Mouse (Mus musculus): Measurements from ENCODE around the gene Sbds.

Sbds gene

DNA sequence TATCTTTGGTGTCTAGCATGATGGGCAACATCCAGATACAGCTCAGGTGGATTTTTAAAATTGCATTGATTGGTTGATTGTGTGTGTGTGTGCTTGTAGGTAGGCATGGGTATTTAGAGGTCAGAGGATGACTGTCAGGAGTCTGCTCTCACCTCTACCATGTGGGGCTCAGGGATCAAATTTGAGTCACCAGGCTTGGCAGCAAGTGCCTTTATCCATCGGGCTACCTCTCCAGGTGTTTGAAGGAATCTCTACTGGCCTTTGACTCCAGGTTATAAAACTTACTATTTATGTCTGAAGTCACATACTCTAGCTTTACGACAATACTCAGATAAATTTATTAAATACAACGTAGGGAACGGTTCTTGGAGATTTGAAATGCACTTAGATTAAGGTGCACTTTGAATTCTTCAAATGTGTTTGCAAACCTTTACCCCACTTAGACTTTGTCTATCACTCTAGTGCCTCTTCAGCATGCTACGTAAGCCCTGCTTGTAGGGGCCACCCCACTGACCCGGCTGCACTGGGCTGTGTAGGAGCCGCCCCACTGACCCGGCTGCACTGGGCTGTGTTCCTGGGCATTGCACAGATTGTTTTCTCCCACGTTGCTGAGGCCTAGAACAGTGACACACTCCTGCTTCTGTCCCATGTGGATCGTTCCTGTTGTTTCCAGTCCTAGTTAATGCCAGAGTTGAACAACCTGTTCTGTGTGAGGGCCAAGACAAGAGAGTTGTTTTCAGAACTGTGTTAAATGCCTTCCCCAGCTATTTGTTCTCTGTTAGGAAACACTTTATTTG, 54.9 kb downstream of the Sbds start:
- DNase-seq (ENCODE audit: low read depth, low spot score), result no peak

DNA sequence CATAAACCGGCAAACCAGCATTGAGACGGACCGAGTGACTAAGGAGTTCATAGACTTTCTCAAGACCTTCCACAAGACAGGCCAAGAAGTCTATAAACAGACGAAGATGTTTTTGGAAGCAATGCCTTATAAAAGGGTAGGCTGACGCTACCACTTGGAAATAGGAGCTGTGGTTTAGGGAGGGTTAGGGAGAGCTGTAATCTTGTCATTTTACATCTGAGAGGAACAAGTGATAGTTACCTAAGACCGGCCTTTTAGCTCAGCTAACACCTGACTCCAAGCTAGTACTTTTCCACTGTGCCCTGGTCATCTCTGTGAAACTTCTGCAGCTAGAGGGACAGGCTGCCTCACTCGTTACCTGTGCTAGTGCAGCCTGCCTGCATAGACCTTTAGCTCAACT, 57.3 kb downstream of the Sbds start:
- no peak for DNase-seq (ENCODE audit: low read depth, low spot score)

- no peak for DNase-seq (ENCODE audit: low read depth, low spot score)
Observed at GRCm38 (mm10) chr5:130197454-130197853, 57.9 kb downstream of the Sbds start.

- DNase-seq (ENCODE audit: low read depth, low spot score), result no peak
Observed at GRCm38 (mm10) chr5:130196307-130196706, 59.0 kb downstream of the Sbds start.
